23 mouse cellular contexts compared by ENCODE assay signal in genomic region chr9:65791846-65792245, GRCm38 (mm10). TPM values are rescaled to one million over a fixed set of nuclear protein-coding genes. Genes with fewer than 3 reads are reported as not detected.
DNase-seq lines count a peak whose midpoint lies in the region; ATAC-seq and TF ChIP-seq lines count a peak whose summit lies in the region.
"Had no signal": no experiment of that assay in that cellular context is flagged by ENCODE, and none has a peak within 500 bp of the region (broad histone marks: within the 10 kb centered on the region; RNA-seq: fewer than 3 reads in every experiment).

No protein-coding gene starts in this region.

- H3K4me2 ChIP-seq in heart, embryonic 11.5 days: no peak overlapping the region
- no peak overlapping the region for H3K4me2 ChIP-seq in kidney, postnatal 0 days (ENCODE audit: low read length)
- H3K4me2 ChIP-seq in stomach, postnatal 0 days (replicated peaks; ENCODE audit: low read depth): no peak overlapping the region
- H3K4me2 ChIP-seq: heart, embryonic 12.5 days; hindbrain, embryonic 12.5 days; hindbrain, embryonic 15.5 days had no signal

- ATAC-seq in heart, embryonic 11.5 days (replicated peaks; ENCODE audit: insufficient number of reproducible peaks, low FRiP score, low TSS enrichment): no peak
- ATAC-seq in kidney, postnatal 0 days (replicated peaks; ENCODE audit: low FRiP score, low read depth): no peak
- no peak for ATAC-seq in stomach, postnatal 0 days (ENCODE audit: low FRiP score, low TSS enrichment)
- ATAC-seq: activated CD4-positive, CD25-positive, alpha-beta regulatory T cell, adult 4 months; CD4-positive, CD25-positive, alpha-beta regulatory T cell, adult 4 months; forebrain, embryonic 14.5 days had no signal

- no peaks in the 10 kb centered on the region for H3K9me3 ChIP-seq in heart, embryonic 11.5 days (replicated peaks; ENCODE audit: control insufficient read depth, low read length)
- no peaks in the 10 kb centered on the region for H3K9me3 ChIP-seq in kidney, postnatal 0 days (replicated peaks; ENCODE audit: low read length)
- H3K9me3 ChIP-seq in stomach, postnatal 0 days (ENCODE audit: control insufficient read depth, low read length): no peaks in the 10 kb centered on the region
- H3K9me3 ChIP-seq: forebrain, embryonic 10.5 days; heart, embryonic 12.5 days; hindbrain, embryonic 12.5 days; hindbrain, embryonic 15.5 days had no signal

- peaks cover 53% of the 10 kb centered on the region for H3K4me1 ChIP-seq in heart, embryonic 11.5 days (ENCODE audit: control insufficient read depth, insufficient read depth, low read length)
- H3K4me1 ChIP-seq in kidney, postnatal 0 days (replicated peaks; ENCODE audit: insufficient read depth, low read length): 0 out of 2 replicates have a peak, but pooled peaks cover 11% of the 10 kb centered on the region
- H3K4me1 ChIP-seq in stomach, postnatal 0 days (replicated peaks; ENCODE audit: control insufficient read depth, insufficient read depth): peaks cover 17% of the 10 kb centered on the region

- TF ChIP-seq CTCF in kidney, postnatal 0 days (IDR thresholded peaks at IDR 0.05; ENCODE audit: low read depth): no peak
- no peak for TF ChIP-seq CTCF in stomach, postnatal 0 days (IDR thresholded peaks at IDR 0.05; ENCODE audit: low read depth)

- peak; percentile 76 for DNase-seq in heart, adult 11 months
- peak; percentile 28 for DNase-seq in kidney, postnatal 0 days (ENCODE audit: low spot score)
- DNase-seq in kidney, postnatal 25 days: no peak
- peak; percentile 26 for DNase-seq in lung, postnatal 25 days (ENCODE audit: low spot score)
- no peak for DNase-seq in lung, adult 18-20 months
- no peak for DNase-seq in stomach, postnatal 0 days (ENCODE audit: low spot score)
- no peak for DNase-seq in left cerebral cortex, postnatal 25 days (ENCODE audit: low spot score in 2 of 2)
- DNase-seq: adrenal gland, adult 8-10 months; adrenal gland, postnatal 25 days; cerebellum, adult 11-12 months; cerebellum, adult 9-10 months; cerebellum, postnatal 14 days; gastrocnemius, postnatal 10 days; heart, adult 2 months; heart, postnatal 14 days had no signal

- H3K4me3 ChIP-seq in heart, embryonic 11.5 days (ENCODE audit: low read depth, low read length): no peak overlapping the region
- no peak overlapping the region for H3K4me3 ChIP-seq in kidney, postnatal 0 days (replicated peaks; ENCODE audit: low read depth, low read length)
- H3K4me3 ChIP-seq in stomach, postnatal 0 days (ENCODE audit: low read depth, low read length): no peak overlapping the region
- H3K4me3 ChIP-seq: forebrain, embryonic 10.5 days; heart, adult 2 months; heart, embryonic 12.5 days; hindbrain, embryonic 12.5 days; hindbrain, embryonic 15.5 days had no signal

- no peaks in the 10 kb centered on the region for H3K27me3 ChIP-seq in heart, embryonic 11.5 days (ENCODE audit: control insufficient read depth, insufficient read depth, low read length)
- H3K27me3 ChIP-seq in kidney, postnatal 0 days (ENCODE audit: insufficient read depth, low read length): no peaks in the 10 kb centered on the region
- H3K27me3 ChIP-seq in stomach, postnatal 0 days (ENCODE audit: control insufficient read depth, insufficient read depth, low read length): no peaks in the 10 kb centered on the region
- H3K27me3 ChIP-seq: heart, embryonic 12.5 days; hindbrain, embryonic 12.5 days; hindbrain, embryonic 15.5 days had no signal

- peaks cover 5% of the 10 kb centered on the region; the same call in 1 of the 2 replicates for H3K36me3 ChIP-seq in heart, embryonic 11.5 days (ENCODE audit: control insufficient read depth, insufficient read depth, low read length)
- peaks cover 6% of the 10 kb centered on the region; the same call in 1 of the 2 replicates for H3K36me3 ChIP-seq in kidney, postnatal 0 days (ENCODE audit: insufficient read depth, low read length)
- 0 out of 2 replicates have a peak, but pooled peaks cover 8% of the 10 kb centered on the region for H3K36me3 ChIP-seq in stomach, postnatal 0 days (ENCODE audit: control insufficient read depth, insufficient read depth, low read length)
- H3K36me3 ChIP-seq: hindbrain, embryonic 15.5 days had no signal

- H3K9ac ChIP-seq in heart, embryonic 11.5 days (ENCODE audit: low read depth, low read length): no peak overlapping the region
- H3K9ac ChIP-seq in kidney, postnatal 0 days (ENCODE audit: low read depth, low read length): no peak overlapping the region
- no peak overlapping the region for H3K9ac ChIP-seq in stomach, postnatal 0 days (ENCODE audit: low read length)
- H3K9ac ChIP-seq: heart, embryonic 12.5 days; hindbrain, embryonic 12.5 days; hindbrain, embryonic 15.5 days had no signal

- no peak for TF ChIP-seq EP300 in stomach, postnatal 0 days (optimal IDR thresholded peaks at IDR 0.05)

- no peak overlapping the region for H3K27ac ChIP-seq in heart, embryonic 11.5 days (ENCODE audit: low read depth, low read length)
- no peak overlapping the region for H3K27ac ChIP-seq in kidney, postnatal 0 days
- peak overlapping the region; percentile 5; the same call in 1 of the 2 replicates for H3K27ac ChIP-seq in stomach, postnatal 0 days (replicated peaks)
- H3K27ac ChIP-seq: forebrain, embryonic 10.5 days; heart, adult 2 months; hindbrain, embryonic 12.5 days; hindbrain, embryonic 15.5 days had no signal

- intact Hi-C loops in left cerebral cortex, postnatal 25 days (cut with DNase I): no loop called here

RNA-seq across cellular contexts. Expression of gene Zfp609, which starts 35.5 kb away (rescaled TPM):
- 5.1 and 8.1 TPM in 2 replicates for polyA plus RNA-seq in heart, embryonic 11.5 days (2014; fragmentation: Nextera tagmentation; extraction: Ambion mirVana)
- 4.1 and 5.0 TPM in 2 replicates for polyA plus RNA-seq in kidney, postnatal 0 days (2015; fragmentation: Nextera tagmentation; extraction: Ambion mirVana)
- 2.4 and 2.7 TPM in 2 replicates for polyA plus RNA-seq in stomach, postnatal 0 days (2015; fragmentation: Nextera tagmentation; extraction: Ambion mirVana)
- total RNA-seq in left cerebral cortex, postnatal 25 days (2021): 10 to 100 TPM; 42.3 to 48.5 TPM

Comparison
In these comparisons a context has a peak if more than half of its experiments do, and no peak if none do; other contexts are left out.
1. DNase-seq: peak in heart, adult 11 months (single experiment), kidney, postnatal 0 days (single experiment) and lung, postnatal 25 days (single experiment); none in kidney, postnatal 25 days (0 of 2), lung, adult 18-20 months (0 of 2), stomach, postnatal 0 days (single experiment) and left cerebral cortex, postnatal 25 days (0 of 2).